In the genomic region with DNA sequence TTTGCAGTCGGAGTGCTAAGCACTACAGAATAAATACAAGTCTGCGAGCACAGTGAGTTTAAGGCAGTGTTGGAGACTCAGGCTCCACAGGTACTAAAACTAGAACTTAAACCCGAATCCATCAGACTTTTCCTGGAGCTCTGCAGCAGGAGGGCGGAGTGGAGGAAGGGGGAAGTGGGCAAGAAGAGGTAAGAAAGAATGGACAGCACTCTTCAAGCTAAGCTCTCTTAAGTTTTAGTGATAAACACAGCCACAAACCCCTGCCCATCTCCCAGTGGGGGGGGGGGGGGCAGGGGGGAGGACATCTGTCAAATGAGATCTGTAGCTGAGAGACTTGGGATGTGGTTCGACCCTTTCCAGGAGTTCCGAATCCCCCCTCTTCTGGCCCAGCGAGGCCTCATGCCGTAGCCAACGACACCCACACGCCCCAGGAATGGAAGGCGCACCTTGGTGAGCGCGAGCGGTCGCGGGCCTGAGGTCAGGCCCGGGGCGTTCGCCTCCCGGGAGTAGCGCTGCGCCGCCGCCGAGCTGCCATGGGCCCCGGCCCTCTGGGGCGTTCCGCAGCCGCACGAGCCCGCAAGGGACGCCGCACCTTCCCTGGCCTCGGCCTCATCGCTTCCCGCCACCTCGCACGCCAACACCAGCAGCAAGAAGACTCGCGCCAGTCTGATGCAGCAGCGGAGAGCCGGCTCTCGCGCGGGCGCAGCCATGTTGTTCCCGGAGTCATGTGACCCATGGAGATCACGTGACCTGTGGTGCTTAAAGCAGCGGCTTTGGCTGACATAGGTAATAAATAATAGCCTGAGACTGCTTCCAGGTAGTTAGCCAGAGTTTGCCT, we compare ENCODE assay signal across 8 mouse cellular contexts. TPM values are rescaled to one million over a fixed set of nuclear protein-coding genes. Genes with fewer than 3 reads are reported as not detected.
A peak's percentile ranks its signal among the peaks of the same experiment; 100 is the strongest.
DNase-seq lines count a peak whose midpoint lies in the region; ATAC-seq and TF ChIP-seq lines count a peak whose summit lies in the region.

A gene (minus strand): TSS at position 736 of the 838 bp plus-strand sequence.

- no peaks in the 10 kb centered on the region for H3K9me3 ChIP-seq in hindbrain, postnatal 0 days (ENCODE audit: low read length)

- WGBS in hindbrain, postnatal 0 days, result 5% methylated on average over 44 of the region's 49 CpGs

- peak; percentile 94 for DNase-seq in ZHBTc4 (ENCODE audit: low read depth, low spot score)
- peak; percentile 94 for DNase-seq in gastrocnemius, adult 2 months
- peak; percentile 97 for DNase-seq in hindbrain, postnatal 0 days (ENCODE audit: low spot score)
- DNase-seq in left cerebral cortex, adult 2 months (ENCODE audit: extremely low spot score in 1 of 2, low spot score in 2 of 2), result peak; percentile 90 to 91
- peak; percentile 95 to 96 for DNase-seq in right cerebral cortex, adult 2 months (ENCODE audit: low spot score in 2 of 2)
- peak; percentile 94 for DNase-seq in urinary bladder, postnatal 14 days (ENCODE audit: low spot score)

- H3K9ac ChIP-seq in hindbrain, postnatal 0 days (replicated peaks; ENCODE audit: low read length), result peak within 1 kb of the TSS; percentile 69

- peak within 1 kb of the TSS; percentile 70 for H3K4me2 ChIP-seq in hindbrain, postnatal 0 days (ENCODE audit: low read depth, low read length)

- intact Hi-C loops in gastrocnemius, adult 2 months (cut with DNase I), result loop anchor here (2.0 kb wide), 1 partner anchor 28 kb away; a partner anchor contains a TSS
- intact Hi-C loops in left cerebral cortex, adult 2 months (cut with DNase I), result no loop called here

- no peaks in the 10 kb centered on the region for H3K27me3 ChIP-seq in hindbrain, postnatal 0 days (ENCODE audit: insufficient read depth, low read length)

- peak within 1 kb of the TSS; percentile 80 for H3K27ac ChIP-seq in gastrocnemius, adult 2 months
- H3K27ac ChIP-seq in hindbrain, postnatal 0 days, result no peak within 1 kb of the TSS
- H3K27ac ChIP-seq in left cerebral cortex, adult 2 months, result peak within 1 kb of the TSS; percentile 74

- H3K36me3 ChIP-seq in hindbrain, postnatal 0 days (ENCODE audit: insufficient read depth, low read length), result no peaks in the 10 kb centered on the region

- TF ChIP-seq CTCF in gastrocnemius, adult 2 months (IDR thresholded peaks at IDR 0.05), result no peak
- TF ChIP-seq CTCF in hindbrain, postnatal 0 days (IDR thresholded peaks at IDR 0.05; ENCODE audit: low read depth), result no peak
- no peak for TF ChIP-seq CTCF in left cerebral cortex, adult 2 months (IDR thresholded peaks at IDR 0.05)

- peak; percentile 91 for ATAC-seq in common myeloid progenitor, adult 5-6 weeks (replicated peaks; ENCODE audit: low read depth, poor library complexity, severe bottlenecking)
- ATAC-seq in hindbrain, postnatal 0 days, result peak; percentile 94
- ATAC-seq in megakaryocyte, adult 5-6 weeks (ENCODE audit: poor library complexity, severe bottlenecking), result peak; percentile 88

- peaks cover 6% of the 10 kb centered on the region; the same call in 1 of the 2 replicates for H3K4me1 ChIP-seq in hindbrain, postnatal 0 days (ENCODE audit: insufficient read depth, low read length)

- peak within 1 kb of the TSS; percentile 92 for H3K4me3 ChIP-seq in gastrocnemius, adult 2 months
- peak within 1 kb of the TSS; percentile 69 for H3K4me3 ChIP-seq in hindbrain, postnatal 0 days (ENCODE audit: low read length)
- peak within 1 kb of the TSS; percentile 88 for H3K4me3 ChIP-seq in left cerebral cortex, adult 2 months

RNA-seq across cellular contexts. Expression of the gene that starts here (rescaled TPM):
- total RNA-seq in common myeloid progenitor, adult 5-6 weeks (2017), result 13.6 and 19.5 TPM in 2 replicates
- total RNA-seq in gastrocnemius, adult 2 months (2021), result 1 to 10 TPM; 7.4 to 9.4 TPM
- total RNA-seq in hindbrain, postnatal 0 days (2014; rRNA removed), result 22.5 and 30.3 TPM in 2 replicates
- polyA plus RNA-seq in hindbrain, postnatal 0 days (2015; fragmentation: Nextera tagmentation; extraction: Ambion mirVana), result 14.4 and 15.8 TPM in 2 replicates
- total RNA-seq in left cerebral cortex, adult 2 months (2021), result 10 to 100 TPM; 22.4 to 24.1 TPM
- 43.7 and 48.2 TPM in 2 replicates for total RNA-seq in megakaryocyte, adult 5-6 weeks (2015)
- total RNA-seq in megakaryocyte, adult 5-6 weeks (2017), result 44.8 and 49.1 TPM in 2 replicates
